Mouse (Mus musculus): ENCODE data around the gene Asic2. TPM values are rescaled to one million over a fixed set of nuclear protein-coding genes. Genes with fewer than 3 reads are reported as not detected.

Gene Asic2
- total RNA-seq, 2 experiments from 2014 or later, result not detected

- ATAC-seq (replicated peaks; ENCODE audit: low FRiP score, poor library complexity, severe bottlenecking), result no peak
Observed at GRCm38 (mm10) chr11:80858065-80858464, 1110.2 kb downstream of the Asic2 start, which contains the start of gene Spaca3. TSS of gene Spaca3 (plus strand) at chr11:80858365.

GRCm38 (mm10) chr11:80856827-80857226, 1111.4 kb downstream of the Asic2 start:
- no peak for ATAC-seq (replicated peaks; ENCODE audit: low FRiP score, poor library complexity, severe bottlenecking)

GRCm38 (mm10) chr11:80854908-80855307, 1113.3 kb downstream of the Asic2 start:
- no peak for ATAC-seq (replicated peaks; ENCODE audit: low FRiP score, poor library complexity, severe bottlenecking)

GRCm38 (mm10) chr11:80854430-80854829, 1113.8 kb downstream of the Asic2 start:
- ATAC-seq (replicated peaks; ENCODE audit: low FRiP score, poor library complexity, severe bottlenecking), result no peak

- no peak for ATAC-seq (replicated peaks; ENCODE audit: low FRiP score, poor library complexity, severe bottlenecking)
Observed at GRCm38 (mm10) chr11:80853014-80853413, 1115.2 kb downstream of the Asic2 start.

GRCm38 (mm10) chr11:80851859-80852258, 1116.4 kb downstream of the Asic2 start:
- ATAC-seq (replicated peaks; ENCODE audit: low FRiP score, poor library complexity, severe bottlenecking), result no peak

GRCm38 (mm10) chr11:80848131-80848530, 1120.1 kb downstream of the Asic2 start:
- no peak for ATAC-seq (replicated peaks; ENCODE audit: low FRiP score, poor library complexity, severe bottlenecking)

- ATAC-seq (replicated peaks; ENCODE audit: low FRiP score, poor library complexity, severe bottlenecking), result no peak
Observed at GRCm38 (mm10) chr11:80846115-80846514, 1122.1 kb downstream of the Asic2 start.

- no peak for ATAC-seq (replicated peaks; ENCODE audit: low FRiP score, poor library complexity, severe bottlenecking)
Observed at GRCm38 (mm10) chr11:80845486-80845885, 1122.8 kb downstream of the Asic2 start.

- ATAC-seq (replicated peaks; ENCODE audit: low FRiP score, poor library complexity, severe bottlenecking), result no peak
Observed at GRCm38 (mm10) chr11:80843435-80843834, 1124.8 kb downstream of the Asic2 start.

- no peak for ATAC-seq (replicated peaks; ENCODE audit: low FRiP score, poor library complexity, severe bottlenecking)
Observed at GRCm38 (mm10) chr11:80838724-80839123, 1129.5 kb downstream of the Asic2 start.

GRCm38 (mm10) chr11:80835841-80836240, 1132.4 kb downstream of the Asic2 start:
- ATAC-seq (replicated peaks; ENCODE audit: low FRiP score, poor library complexity, severe bottlenecking), result no peak

- ATAC-seq (replicated peaks; ENCODE audit: low FRiP score, poor library complexity, severe bottlenecking), result no peak
Observed at GRCm38 (mm10) chr11:80835395-80835794, 1132.9 kb downstream of the Asic2 start.

Other genes with a start within 250 kb of the Asic2 start
- not detected in 2 replicates for gene 5530401A14Rik, start 107.8 kb downstream of the Asic2 start, total RNA-seq (2015; ENCODE audit: low replicate concordance)
- not detected in 2 replicates for gene 5530401A14Rik, start 107.8 kb downstream of the Asic2 start, total RNA-seq (2017; ENCODE audit: low replicate concordance)
- gene Ccl2, start 67.1 kb upstream of the Asic2 start, total RNA-seq (2015; ENCODE audit: low replicate concordance), result 11.5 TPM in 1 of 2 replicates, not detected in the other
- not detected in 2 replicates for gene Ccl2, start 67.1 kb upstream of the Asic2 start, total RNA-seq (2017; ENCODE audit: low replicate concordance)
- not detected in 2 replicates for gene Gm17268, start 70.1 kb upstream of the Asic2 start, total RNA-seq (2015; ENCODE audit: low replicate concordance)
- gene Gm17268, start 70.1 kb upstream of the Asic2 start, total RNA-seq (2017; ENCODE audit: low replicate concordance), result not detected in 2 replicates
- not detected in 2 replicates for gene Ccl7, start 77.3 kb upstream of the Asic2 start, total RNA-seq (2015; ENCODE audit: low replicate concordance)
- not detected in 2 replicates for gene Ccl7, start 77.3 kb upstream of the Asic2 start, total RNA-seq (2017; ENCODE audit: low replicate concordance)
- gene Ccl11, start 89.4 kb upstream of the Asic2 start, total RNA-seq (2015; ENCODE audit: low replicate concordance), result not detected in 2 replicates
- not detected in 2 replicates for gene Ccl11, start 89.4 kb upstream of the Asic2 start, total RNA-seq (2017; ENCODE audit: low replicate concordance)
- not detected in 2 replicates for gene Ccl12, start 133.4 kb upstream of the Asic2 start, total RNA-seq (2015; ENCODE audit: low replicate concordance)
- gene Ccl12, start 133.4 kb upstream of the Asic2 start, total RNA-seq (2017; ENCODE audit: low replicate concordance), result not detected in 2 replicates
- gene Ccl8, start 146.7 kb upstream of the Asic2 start, total RNA-seq (2015; ENCODE audit: low replicate concordance), result not detected in 2 replicates
- not detected in 2 replicates for gene Ccl8, start 146.7 kb upstream of the Asic2 start, total RNA-seq (2017; ENCODE audit: low replicate concordance)